ENCODE assay signal across 18 mouse cellular contexts in the genomic region with DNA sequence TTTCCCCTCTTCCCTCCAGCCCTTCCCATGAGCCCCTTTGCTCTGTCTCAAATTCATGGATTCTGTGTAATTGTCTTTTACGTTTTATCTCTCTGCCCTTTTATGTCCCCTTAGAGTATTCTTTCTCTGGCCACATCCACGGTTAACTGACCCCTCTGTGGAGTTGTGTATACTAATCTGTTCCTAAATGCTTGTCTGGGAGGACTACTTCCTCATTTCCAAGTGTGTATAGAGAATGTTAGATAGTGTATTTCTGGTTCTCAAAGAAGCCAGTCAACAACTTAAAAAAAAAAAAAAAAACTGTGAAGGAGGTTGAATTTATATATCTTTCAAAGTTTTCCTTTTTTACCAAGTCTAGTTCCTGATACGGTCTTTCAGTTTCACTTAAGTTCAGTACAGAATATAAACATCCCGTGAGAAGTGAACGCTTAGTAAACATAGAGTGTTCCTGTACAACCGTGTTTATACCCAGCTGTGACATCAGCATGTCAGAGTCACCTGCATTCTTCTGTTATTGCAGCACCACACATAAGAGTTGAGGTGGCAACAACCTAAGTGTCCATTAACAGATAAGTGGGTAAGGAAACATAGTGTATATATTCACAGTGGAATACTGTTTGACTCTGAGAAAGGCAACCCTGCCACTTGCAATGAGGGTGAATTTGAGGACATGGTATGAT.
"Had no signal": no experiment of that assay in that cellular context is flagged by ENCODE, and none has a peak within 500 bp of the region (broad histone marks: within the 10 kb centered on the region; RNA-seq: fewer than 3 reads in every experiment).

No protein-coding gene starts in this region.

- H3K4me1 ChIP-seq: liver, embryonic 15.5 days; neural tube, embryonic 13.5 days; stomach, embryonic 15.5 days had no signal

- DNase-seq: kidney, adult 18-20 months; kidney, postnatal 14 days; lung, adult 2 months; lung, postnatal 10 days; right cerebral cortex, postnatal 4 days; spleen, adult 18-20 months; thymus, adult 2 months; thymus, postnatal 25 days had no signal

- H3K27ac ChIP-seq: kidney, embryonic 15.5 days; left cerebral cortex, adult 2 months; limb, embryonic 10.5 days; liver, embryonic 15.5 days; macrophage; midbrain, embryonic 10.5 days; neural tube, embryonic 13.5 days; stomach, embryonic 15.5 days had no signal

- H3K9ac ChIP-seq: kidney, embryonic 15.5 days; liver, embryonic 15.5 days; neural tube, embryonic 13.5 days; stomach, embryonic 15.5 days had no signal

- H3K36me3 ChIP-seq: kidney, embryonic 15.5 days; limb, embryonic 10.5 days; liver, embryonic 15.5 days; midbrain, embryonic 10.5 days; neural tube, embryonic 13.5 days; stomach, embryonic 15.5 days had no signal

- ATAC-seq: midbrain, embryonic 16.5 days had no signal

- H3K4me3 ChIP-seq: kidney, embryonic 15.5 days; left cerebral cortex, adult 2 months; limb, embryonic 10.5 days; liver, embryonic 15.5 days; midbrain, embryonic 10.5 days; neural tube, embryonic 13.5 days; stomach, embryonic 15.5 days had no signal

- H3K4me2 ChIP-seq: kidney, embryonic 15.5 days; liver, embryonic 11.5 days; liver, embryonic 15.5 days; neural tube, embryonic 13.5 days; stomach, embryonic 15.5 days had no signal

- H3K27me3 ChIP-seq: kidney, embryonic 15.5 days; liver, embryonic 15.5 days; neural tube, embryonic 13.5 days; stomach, embryonic 15.5 days had no signal

- H3K9me3 ChIP-seq: kidney, embryonic 15.5 days; limb, embryonic 10.5 days; liver, embryonic 15.5 days; midbrain, embryonic 10.5 days; neural tube, embryonic 13.5 days; stomach, embryonic 15.5 days had no signal
